Mouse (Mus musculus) ES-Bruce4 (cell line): ENCODE results near the gene Smg9.

Experiments
- CTCF ChIP-seq: IDR thresholded peaks from one replicate; pipeline ENCODE4 v1.8.1; 2011; ENCODE audit warnings: low read depth, low read length
- POLR2A ChIP-seq: IDR thresholded peaks from one replicate; pipeline ENCODE4 v1.8.1; 2011; ENCODE audit warnings: low read length; ENCODE audit not compliant: insufficient read depth

GRCm38 (mm10) chr7:24427168-24427567, 27.7 kb downstream of the Smg9 start:
- TF ChIP-seq CTCF (no peak), POLR2A (no peak)
